Mouse (Mus musculus) liver, embryonic 14.5 days (tissue): Measurements from ENCODE around the gene Sct. TPM values are rescaled to one million over a fixed set of nuclear protein-coding genes. Genes with fewer than 3 reads are reported as not detected.
A peak's percentile ranks its signal among the peaks of the same experiment; 100 is the strongest.

Experiments used
- ATAC-seq: fragments of 200-750 bp; cut with Nextera tagmentation; 2 replicates; pipeline ENCODE4 v1.8.0; 2017; ENCODE audit warnings: moderate number of reproducible peaks, mild to moderate bottlenecking, moderate library complexity; ENCODE audit not compliant: insufficient read depth
- DNase-seq, 3 experiments: peaks; one replicate each; pipeline ENCODE4 v3.0.0-alpha.2; 2012 to 2013; ENCODE audit warnings: low read depth in 3 of 3, low spot score in 3 of 3
- H3K27ac ChIP-seq: fragments of 300-500 bp; sonication (generic); 2 replicates; pipeline ENCODE4 v1.5.1; 2014; ENCODE audit warnings: moderate library complexity, mild to moderate bottlenecking, control low read depth, inconsistent platforms
- H3K27me3 ChIP-seq: fragments of 300-500 bp; sonication (generic); 2 replicates; pipeline ENCODE4 v1.6.1; 2014; ENCODE audit warnings: mild to moderate bottlenecking, low read length, moderate library complexity; ENCODE audit not compliant: control insufficient read depth, insufficient read depth
- H3K36me3 ChIP-seq: fragments of 300-500 bp; sonication (generic); replicated peaks from 2 replicates; pipeline ENCODE4 v1.6.1; 2014; ENCODE audit warnings: low read depth; ENCODE audit not compliant: control insufficient read depth, insufficient read depth
- H3K4me1 ChIP-seq, 2 experiments: fragments of 200-500 bp in 1 of 2; fragments of 300-500 bp in 1 of 2; sonication (generic) in 1 of 2; replicated peaks; 2 replicates each; pipeline ENCODE4 v1.6.1; 2012 to 2014; ENCODE audit warnings: antibody characterized with exemption in 1 of 2, inconsistent platforms in 1 of 2, low read length in 1 of 2; ENCODE audit not compliant: control insufficient read depth in 2 of 2, insufficient read depth in 2 of 2
- H3K4me2 ChIP-seq: fragments of 300-500 bp; sonication (generic); 2 replicates; pipeline ENCODE4 v1.6.1; 2014; ENCODE audit warnings: low read depth, mild to moderate bottlenecking, control low read depth, moderate library complexity
- H3K4me3 ChIP-seq, 2 experiments: fragments of 200-500 bp in 1 of 2; fragments of 300-500 bp in 1 of 2; sonication (generic) in 1 of 2; 2 replicates each; pipeline ENCODE4 v1.5.1; 2012 to 2014; ENCODE audit warnings: low read depth in 2 of 2, low read length in 2 of 2, mild to moderate bottlenecking in 2 of 2, control low read depth in 1 of 2, inconsistent platforms in 1 of 2, moderate library complexity in 1 of 2; ENCODE audit not compliant: insufficient read depth in 1 of 2
- H3K9ac ChIP-seq: fragments of 300-500 bp; sonication (generic); replicated peaks from 2 replicates; pipeline ENCODE4 v1.6.1; 2014; ENCODE audit warnings: mild to moderate bottlenecking, control low read depth, moderate library complexity
- H3K9me3 ChIP-seq: fragments of 300-500 bp; sonication (generic); 2 replicates; pipeline ENCODE4 v1.6.1; 2016; ENCODE audit warnings: low read length, mixed read lengths; ENCODE audit not compliant: control insufficient read depth
- CTCF ChIP-seq: IDR thresholded peaks from 2 replicates; pipeline ENCODE4 v1.5.1; 2016; ENCODE audit warnings: antibody characterized with exemption, low read depth, control low read depth
- EP300 ChIP-seq: IDR thresholded peaks from 2 replicates; pipeline ENCODE4 v1.6.1; 2016; ENCODE audit warnings: antibody characterized with exemption, low read depth
- WGBS: fragments of 180-500 bp; shearing (Covaris S2); extraction: QIAGEN DNeasy Blood & Tissue Kit; methylation state at CpG from one replicate; pipeline ENCODE4 v1.1.7; 2014; ENCODE audit not compliant: insufficient replicate concordance; 5-methylcytosine and 5-hydroxymethylcytosine counted together
- polyA plus RNA-seq, 2 experiments: library from polyadenylated mRNA; depleted of rRNA in 1 of 2; stranded (reverse) in 1 of 2; unstranded in 1 of 2; fragments of >200 nt; fragmentation: Nextera tagmentation in 1 of 2; extraction: Ambion mirVana in 1 of 2; gene quantifications; 2 replicates each; pipeline versions ENCODE4 v1.2.1 to v1.2.3; 2012 to 2014

Sct gene
- polyA plus RNA-seq, 2 experiments = 0.16 to 0.22 TPM

DNA sequence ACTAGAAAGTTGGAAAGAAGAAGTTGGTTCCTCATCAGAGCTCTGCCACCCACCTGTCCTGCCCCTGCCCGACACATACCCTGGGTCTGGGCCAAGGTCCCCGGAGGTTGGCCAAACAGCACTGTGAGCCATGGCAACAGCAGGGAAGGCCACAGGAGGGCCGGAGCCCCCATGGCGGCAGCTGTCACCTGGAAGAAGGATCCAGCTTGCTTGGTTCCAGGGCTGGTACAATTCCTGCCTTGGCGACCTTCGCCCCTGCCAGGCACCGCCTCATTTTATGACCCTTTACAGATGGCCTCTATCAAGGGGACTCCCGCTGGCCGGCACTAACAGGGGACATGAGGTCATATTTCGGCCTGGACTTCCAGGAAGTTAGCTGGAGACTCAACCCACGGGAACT, 2.4 kb downstream of the Sct start, which contains the start of gene Cdhr5:
TSS of gene Cdhr5 (minus strand) at position 241 of the 400 bp plus-strand sequence.
- Histone ChIP-seq H3K4me2 (no peak within 1 kb of the TSS), H3K9ac (no peak within 1 kb of the TSS), H3K4me3 (no peak within 1 kb of the TSS), H3K9me3 (no peaks in the 10 kb centered on the region), H3K36me3 (no peaks in the 10 kb centered on the region), H3K4me1 (0 out of 4 replicates have a peak, but pooled peaks cover 0 to 2% of the 10 kb centered on the region in 2 experiments), H3K27ac (no peak within 1 kb of the TSS), H3K27me3 (peaks cover 22% of the 10 kb centered on the region)
- no peak for DNase-seq
- no peak for TF ChIP-seq CTCF
- TF ChIP-seq EP300 = no peak
- 67% methylated on average over 11 of the region's 11 CpGs for WGBS
- ATAC-seq = no peak

- Histone ChIP-seq H3K4me2 (no peak overlapping the region), H3K27me3 (peaks cover 19% of the 10 kb centered on the region)
Measured at GRCm38 (mm10) chr7:141275356-141275755, 3.6 kb downstream of the Sct start.

GRCm38 (mm10) chr7:141270631-141271030, 8.3 kb downstream of the Sct start:
- no peak overlapping the region for H3K4me2 ChIP-seq
- H3K27me3 ChIP-seq = no peaks in the 10 kb centered on the region; the same call in 1 of the 2 replicates
- no peaks in the 10 kb centered on the region for H3K9me3 ChIP-seq
- DNase-seq (no peak), ATAC-seq (no peak)
- peaks cover 6% of the 10 kb centered on the region in 2 experiments for H3K4me1 ChIP-seq
- no peak overlapping the region for H3K9ac ChIP-seq
- no peak overlapping the region for H3K4me3 ChIP-seq
- WGBS = 66% methylated on average over 3 of the region's 3 CpGs
- no peak for TF ChIP-seq CTCF
- TF ChIP-seq EP300 = no peak
- no peaks in the 10 kb centered on the region for H3K36me3 ChIP-seq
- no peak overlapping the region for H3K27ac ChIP-seq

More at GRCm38 (mm10) chr7:141275356-141275755, 3.6 kb downstream of the Sct start:
- 0 out of 4 replicates have a peak, but pooled peaks cover 0 to 2% of the 10 kb centered on the region in 2 experiments for H3K4me1 ChIP-seq
- TF ChIP-seq EP300 (no peak), CTCF (no peak)
- no peak overlapping the region for H3K4me3 ChIP-seq
- H3K36me3 ChIP-seq = no peaks in the 10 kb centered on the region
- H3K27ac ChIP-seq = no peak overlapping the region
- WGBS = 70% methylated on average over 9 of the region's 9 CpGs
- no peak overlapping the region for H3K9ac ChIP-seq
- DNase-seq (no peak), ATAC-seq (no peak)
- H3K9me3 ChIP-seq = no peaks in the 10 kb centered on the region

DNA sequence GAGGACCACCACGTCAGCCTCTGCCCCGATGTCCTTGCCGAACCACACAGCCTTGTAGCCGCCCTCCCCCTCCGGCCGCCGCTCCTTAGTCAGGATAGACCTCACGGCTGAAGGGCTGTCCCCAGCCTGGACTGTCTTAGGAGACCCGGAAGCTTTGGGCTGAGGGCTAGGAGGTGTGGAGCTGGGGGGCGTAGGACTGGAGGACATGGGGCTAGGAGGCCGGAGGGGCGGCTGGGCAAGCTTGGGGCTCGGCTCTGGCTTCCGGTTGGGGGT, 9.7 kb downstream of the Sct start:
- H3K27ac ChIP-seq = no peak overlapping the region
- no peak for TF ChIP-seq EP300
- TF ChIP-seq CTCF = no peak
- no peak for ATAC-seq
- no peak for DNase-seq
- WGBS = 47% methylated on average over 14 of the region's 14 CpGs
- H3K9ac ChIP-seq = no peak overlapping the region
- H3K4me1 ChIP-seq = peaks cover 13 to 17% of the 10 kb centered on the region in 2 experiments
- H3K4me2 ChIP-seq = peak overlapping the region; percentile 27
- peak overlapping the region in 1 of 2 experiments; percentile 9; a peak in 1 of 4 replicates for H3K4me3 ChIP-seq
- no peaks in the 10 kb centered on the region; the same call in 1 of the 2 replicates for H3K27me3 ChIP-seq
- H3K36me3 ChIP-seq = no peaks in the 10 kb centered on the region; the same call in 1 of the 2 replicates
- no peaks in the 10 kb centered on the region for H3K9me3 ChIP-seq

DNA sequence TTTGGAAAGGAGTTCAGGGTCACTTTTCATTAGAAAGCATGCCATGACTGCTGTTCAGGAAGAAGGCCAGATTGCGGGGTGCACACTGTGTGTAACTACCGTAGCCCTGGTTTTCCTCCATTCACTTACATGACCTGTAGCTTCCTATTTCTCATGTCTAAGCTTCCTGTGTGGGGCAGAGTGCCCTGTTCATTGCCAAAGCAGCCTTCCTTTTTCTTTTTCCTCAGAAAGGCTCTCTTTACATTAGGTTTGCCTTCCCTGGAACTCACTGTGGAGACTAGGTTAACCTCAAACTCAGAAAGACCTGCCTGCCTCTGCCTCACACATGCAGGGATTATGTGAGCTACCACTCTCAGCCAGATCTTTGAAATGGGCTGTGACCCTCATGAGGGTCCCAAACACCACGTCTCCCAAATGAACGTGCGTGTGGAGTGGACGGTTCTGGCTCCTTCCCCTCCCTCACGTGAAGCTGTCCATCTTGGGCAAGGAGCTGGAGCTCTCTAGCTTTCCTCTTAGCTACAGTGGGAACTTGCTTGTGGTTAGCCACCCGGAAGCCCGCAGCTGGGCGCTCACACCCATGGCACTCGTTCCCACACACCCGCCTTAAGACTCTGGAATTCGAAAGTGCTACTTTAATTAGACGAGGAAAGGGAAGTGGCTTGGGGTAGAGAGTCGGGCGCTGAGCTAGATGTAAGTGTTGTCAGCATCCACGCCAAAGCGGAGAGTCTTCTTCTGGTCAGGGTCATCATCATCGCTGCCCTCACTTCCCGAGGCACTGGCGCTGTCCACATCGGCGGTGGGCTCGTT, 10.3 kb downstream of the Sct start:
- TF ChIP-seq EP300 = no peak
- TF ChIP-seq CTCF = no peak
- H3K4me2 ChIP-seq = peak overlapping the region; percentile 44
- H3K4me1 ChIP-seq = peaks cover 13 to 17% of the 10 kb centered on the region in 2 experiments
- no peak overlapping the region for H3K27ac ChIP-seq
- peak overlapping the region in 1 of 2 experiments; percentile 9; a peak in 1 of 4 replicates for H3K4me3 ChIP-seq
- H3K9ac ChIP-seq = no peak overlapping the region
- H3K36me3 ChIP-seq = peaks cover under 1% of the 10 kb centered on the region
- H3K9me3 ChIP-seq = no peaks in the 10 kb centered on the region
- 17% methylated on average over 24 of the region's 24 CpGs for WGBS
- ATAC-seq (no peak), DNase-seq (no peak)
- no peaks in the 10 kb centered on the region; the same call in 1 of the 2 replicates for H3K27me3 ChIP-seq
